Mouse (Mus musculus): ENCODE measurements around the gene Txndc8.

Gene Txndc8

GRCm38 (mm10) chr4:57956029-57956960 lies 52.6 kb downstream of the Txndc8 start, which contains the start of gene Txn1:
Gene Txn1, minus strand, starts transcription at chr4:57956411.
- peak; percentile 96 for DNase-seq

- DNase-seq, result peak; percentile 73
These were observed 53.4 kb downstream of the Txndc8 start for GRCm38 (mm10) chr4:57955544-57955958.

GRCm38 (mm10) chr4:57954991-57955390 lies 53.9 kb downstream of the Txndc8 start:
- DNase-seq, result peak; percentile 35

- DNase-seq, result no peak
These were observed 54.3 kb downstream of the Txndc8 start for GRCm38 (mm10) chr4:57954580-57954979.

GRCm38 (mm10) chr4:57953796-57954195 lies 55.1 kb downstream of the Txndc8 start:
- peak; percentile 17 for DNase-seq

GRCm38 (mm10) chr4:57952891-57953290 lies 56.0 kb downstream of the Txndc8 start:
- no peak for DNase-seq

GRCm38 (mm10) chr4:57952416-57952815 lies 56.5 kb downstream of the Txndc8 start:
- no peak for DNase-seq

- DNase-seq, result no peak
These were observed 59.1 kb downstream of the Txndc8 start for GRCm38 (mm10) chr4:57949866-57950265.

- no peak for DNase-seq
These were observed 61.4 kb downstream of the Txndc8 start for GRCm38 (mm10) chr4:57947476-57947875.

GRCm38 (mm10) chr4:57947036-57947435 lies 61.9 kb downstream of the Txndc8 start:
- DNase-seq, result no peak

GRCm38 (mm10) chr4:57942892-57943291 lies 66.0 kb downstream of the Txndc8 start:
- DNase-seq, result no peak

- no peak for DNase-seq
These were observed 68.3 kb downstream of the Txndc8 start for GRCm38 (mm10) chr4:57940631-57941030.

GRCm38 (mm10) chr4:57937292-57937691 lies 71.6 kb downstream of the Txndc8 start:
- no peak for DNase-seq

- DNase-seq, result no peak
These were observed 74.7 kb downstream of the Txndc8 start for GRCm38 (mm10) chr4:57934181-57934580.

All from cerebellum, adult 9-11 months (tissue).